Mouse (Mus musculus): ENCODE data around the gene Emp2. TPM values are rescaled to one million over a fixed set of nuclear protein-coding genes. Genes with fewer than 3 reads are reported as not detected.
"Not testable (repeated sequence)": the region's sequence is repeated elsewhere in the genome, so short reads cannot be mapped to it uniquely, and the experiment has no call there.

The Emp2 gene
- polyA plus RNA-seq, 1 experiment from 2014 or later, result 85.2 TPM

- WGBS, result 89% methylated on average over 3 of the region's 3 CpGs
- peaks cover 13% of the 10 kb centered on the region for H3K36me3 ChIP-seq
- H3K27ac ChIP-seq, result no peak overlapping the region
- ATAC-seq (ENCODE audit: insufficient number of reproducible peaks, low FRiP score, low TSS enrichment, low read depth), result no peak
- no peak overlapping the region for H3K4me2 ChIP-seq
- H3K9ac ChIP-seq, result no peak overlapping the region
- no peaks in the 10 kb centered on the region for H3K9me3 ChIP-seq
- H3K4me1 ChIP-seq, result peaks cover 14% of the 10 kb centered on the region
- H3K4me3 ChIP-seq, result no peak overlapping the region
- no peaks in the 10 kb centered on the region for H3K27me3 ChIP-seq
Measured at GRCm38 (mm10) chr16:10281890-10282289, 31.9 kb downstream of the Emp2 start.

GRCm38 (mm10) chr16:10280286-10280951 is 33.3 kb downstream of the Emp2 start:
- Histone ChIP-seq H3K4me3 (no peak overlapping the region), H3K4me1 (0 out of 2 replicates have a peak, but pooled peaks cover 1% of the 10 kb centered on the region), H3K9ac (no peak overlapping the region), H3K27me3 (no peaks in the 10 kb centered on the region), H3K36me3 (peaks cover 13% of the 10 kb centered on the region), H3K4me2 (no peak overlapping the region), H3K27ac (no peak overlapping the region), H3K9me3 (no peaks in the 10 kb centered on the region)
- ATAC-seq (ENCODE audit: insufficient number of reproducible peaks, low FRiP score, low TSS enrichment, low read depth), result no peak
- 47% methylated on average over 12 of the region's 12 CpGs for WGBS

DNA sequence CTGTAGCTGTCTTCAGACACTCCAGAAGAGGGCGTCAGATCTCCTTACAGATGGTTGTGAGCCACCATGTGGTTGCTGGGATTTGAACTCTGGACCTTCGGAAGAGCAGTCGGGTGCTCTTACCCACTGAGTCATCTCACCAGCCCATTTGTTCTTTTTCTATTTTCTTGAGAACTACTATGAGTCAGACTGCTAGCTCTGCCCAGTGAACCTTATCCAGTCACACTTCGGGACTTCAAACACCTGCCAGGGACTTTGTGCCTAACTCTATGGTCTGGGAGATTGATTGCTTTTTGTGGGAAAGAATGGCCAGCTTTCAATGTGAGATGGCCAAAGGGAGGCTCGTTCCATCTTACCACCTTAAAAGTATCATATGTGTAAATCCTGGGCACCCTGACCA is 37.0 kb downstream of the Emp2 start:
- WGBS, result 80% methylated on average over 5 of the region's 5 CpGs
- not testable (repeated sequence) for H3K9ac ChIP-seq; H3K36me3 ChIP-seq; H3K27me3 ChIP-seq; H3K4me2 ChIP-seq; ATAC-seq (ENCODE audit: insufficient number of reproducible peaks, low FRiP score, low TSS enrichment, low read depth); H3K27ac ChIP-seq; H3K4me3 ChIP-seq; H3K9me3 ChIP-seq; H3K4me1 ChIP-seq

- 66% methylated on average over 4 of the region's 4 CpGs for WGBS
- H3K4me2 ChIP-seq, result no peak overlapping the region
- H3K4me3 ChIP-seq, result no peak overlapping the region
- no peaks in the 10 kb centered on the region for H3K4me1 ChIP-seq
- H3K36me3 ChIP-seq, result no peaks in the 10 kb centered on the region
- ATAC-seq (ENCODE audit: insufficient number of reproducible peaks, low FRiP score, low TSS enrichment, low read depth), result no peak
- H3K27ac ChIP-seq, result no peak overlapping the region
- H3K9me3 ChIP-seq, result no peaks in the 10 kb centered on the region
- no peaks in the 10 kb centered on the region for H3K27me3 ChIP-seq
- H3K9ac ChIP-seq, result no peak overlapping the region
Measured at GRCm38 (mm10) chr16:10274465-10274864, 39.3 kb downstream of the Emp2 start.

DNA sequence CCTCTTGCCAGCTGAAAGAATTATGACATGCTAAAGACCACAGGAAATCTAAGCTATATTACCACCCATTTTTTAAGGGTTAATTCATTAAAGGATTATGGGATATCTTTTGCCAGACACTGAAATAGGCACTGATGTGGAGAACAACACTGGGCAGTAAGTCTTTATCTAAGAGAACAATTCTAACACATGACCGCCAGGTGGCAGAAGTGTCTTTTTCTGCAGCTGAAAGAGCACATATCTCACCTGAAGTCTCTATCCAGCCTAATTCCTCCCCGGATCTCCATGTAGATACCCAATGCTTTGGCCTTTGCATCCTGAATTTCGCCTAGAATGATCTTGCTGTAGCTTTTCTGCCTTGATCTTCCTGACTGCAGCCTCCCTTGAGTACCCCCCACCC is 41.5 kb downstream of the Emp2 start:
- Histone ChIP-seq H3K4me3 (no peak overlapping the region), H3K4me1 (no peaks in the 10 kb centered on the region), H3K9me3 (no peaks in the 10 kb centered on the region), H3K36me3 (no peaks in the 10 kb centered on the region), H3K27me3 (no peaks in the 10 kb centered on the region), H3K27ac (no peak overlapping the region), H3K4me2 (no peak overlapping the region), H3K9ac (no peak overlapping the region)
- no peak for ATAC-seq (ENCODE audit: insufficient number of reproducible peaks, low FRiP score, low TSS enrichment, low read depth)
- 16% methylated on average over 3 of the region's 3 CpGs for WGBS

GRCm38 (mm10) chr16:10253993-10254392 is 59.8 kb downstream of the Emp2 start:
- Histone ChIP-seq H3K9me3 (no peaks in the 10 kb centered on the region), H3K27me3 (no peaks in the 10 kb centered on the region), H3K4me3 (no peak overlapping the region), H3K27ac (no peak overlapping the region), H3K4me1 (no peaks in the 10 kb centered on the region), H3K36me3 (no peaks in the 10 kb centered on the region), H3K9ac (no peak overlapping the region), H3K4me2 (no peak overlapping the region)
- WGBS, result 44% methylated on average over 1 of the region's 1 CpGs
- no peak for ATAC-seq (ENCODE audit: insufficient number of reproducible peaks, low FRiP score, low TSS enrichment, low read depth)

GRCm38 (mm10) chr16:10236601-10237000 is 77.2 kb downstream of the Emp2 start:
- Histone ChIP-seq H3K4me3 (no peak overlapping the region), H3K27ac (no peak overlapping the region), H3K27me3 (no peaks in the 10 kb centered on the region), H3K4me2 (no peak overlapping the region), H3K4me1 (no peaks in the 10 kb centered on the region), H3K36me3 (no peaks in the 10 kb centered on the region), H3K9ac (no peak overlapping the region), H3K9me3 (no peaks in the 10 kb centered on the region)
- ATAC-seq (ENCODE audit: insufficient number of reproducible peaks, low FRiP score, low TSS enrichment, low read depth), result no peak

Small RNAs within 50 kb of the gene (microRNA-seq; reads per million reads assigned to microRNA genes)
- gene Gm22932, result not detected

Other genes with a start within 250 kb of the Emp2 start
- gene Rpl39l, start 143.7 kb downstream of the Emp2 start, polyA plus RNA-seq (2015; fragmentation: Nextera tagmentation; extraction: Ambion mirVana), result 8.0 and 8.5 TPM in 2 replicates
- gene Atf7ip2, start 121.3 kb downstream of the Emp2 start, polyA plus RNA-seq (2015; fragmentation: Nextera tagmentation; extraction: Ambion mirVana), result 0.60 and 1.1 TPM in 2 replicates
- gene Tekt5, start 81.5 kb upstream of the Emp2 start, polyA plus RNA-seq (2015; fragmentation: Nextera tagmentation; extraction: Ambion mirVana), result 1.6 and 2.7 TPM in 2 replicates
- 44.1 and 46.1 TPM in 2 replicates for gene Nubp1, start 98.0 kb upstream of the Emp2 start, polyA plus RNA-seq (2015; fragmentation: Nextera tagmentation; extraction: Ambion mirVana)
- gene Tvp23a, start 133.4 kb upstream of the Emp2 start, polyA plus RNA-seq (2015; fragmentation: Nextera tagmentation; extraction: Ambion mirVana), result 10.6 and 12.1 TPM in 2 replicates
- gene Ciita, start 166.1 kb upstream of the Emp2 start, polyA plus RNA-seq (2015; fragmentation: Nextera tagmentation; extraction: Ambion mirVana), result 0.26 and 0.37 TPM in 2 replicates
- gene Dexi, start 229.1 kb upstream of the Emp2 start, polyA plus RNA-seq (2015; fragmentation: Nextera tagmentation; extraction: Ambion mirVana), result 16.4 and 21.5 TPM in 2 replicates
- gene Clec16a, start 231.4 kb upstream of the Emp2 start, polyA plus RNA-seq (2015; fragmentation: Nextera tagmentation; extraction: Ambion mirVana), result 34.3 and 39.5 TPM in 2 replicates

Data from limb, embryonic 15.5 days (tissue).